8 mouse cellular contexts compared by ENCODE assay signal in genomic region chr2:172320878-172321277, GRCm38 (mm10). TPM values are rescaled to one million over a fixed set of nuclear protein-coding genes. Genes with fewer than 3 reads are reported as not detected.
DNase-seq lines count a peak whose midpoint lies in the region; ATAC-seq lines count a peak whose summit lies in the region.

No protein-coding gene starts in this region.

- H3K4me3 ChIP-seq in hindbrain, embryonic 11.5 days (ENCODE audit: low read depth, low read length): no peak overlapping the region
- H3K4me3 ChIP-seq in hindbrain, embryonic 13.5 days: no peak overlapping the region

- DNase-seq in hindbrain, embryonic 11.5 days (ENCODE audit: low spot score): peak; percentile 79
- DNase-seq in MEL-GATA-1-ER (ENCODE audit: extremely low read depth, low read depth): peak; percentile 26
- DNase-seq in kidney, postnatal 4 days: peak; percentile 93 to 94
- peak; percentile 67 for DNase-seq in ovary, postnatal 14 days (ENCODE audit: low spot score)
- no peak for DNase-seq in layer of hippocampus, adult 11-12 months (ENCODE audit: low spot score)

- H3K9me3 ChIP-seq in hindbrain, embryonic 11.5 days (ENCODE audit: control insufficient read depth, low read length): no peaks in the 10 kb centered on the region
- no peaks in the 10 kb centered on the region for H3K9me3 ChIP-seq in hindbrain, embryonic 13.5 days

- H3K4me2 ChIP-seq in hindbrain, embryonic 11.5 days (replicated peaks; ENCODE audit: low read depth, low read length): no peak overlapping the region
- no peak overlapping the region for H3K4me2 ChIP-seq in hindbrain, embryonic 13.5 days

- ATAC-seq in hindbrain, embryonic 11.5 days (ENCODE audit: low FRiP score): no peak
- ATAC-seq in hindbrain, embryonic 13.5 days (ENCODE audit: low FRiP score): no peak
- peak; percentile 96 for ATAC-seq in common myeloid progenitor, adult 5-6 weeks (replicated peaks; ENCODE audit: low read depth, poor library complexity, severe bottlenecking)
- no peak for ATAC-seq in megakaryocyte, adult 5-6 weeks (ENCODE audit: poor library complexity, severe bottlenecking)

- H3K36me3 ChIP-seq in hindbrain, embryonic 11.5 days (ENCODE audit: control insufficient read depth, insufficient read depth, low read length): no peaks in the 10 kb centered on the region
- no peaks in the 10 kb centered on the region for H3K36me3 ChIP-seq in hindbrain, embryonic 13.5 days

- H3K27me3 ChIP-seq in hindbrain, embryonic 11.5 days (ENCODE audit: control insufficient read depth, insufficient read depth, low read length): no peaks in the 10 kb centered on the region
- H3K27me3 ChIP-seq in hindbrain, embryonic 13.5 days: 0 out of 2 replicates have a peak, but pooled peaks cover 7% of the 10 kb centered on the region

- H3K27ac ChIP-seq in hindbrain, embryonic 11.5 days (ENCODE audit: low read depth, low read length): no peak overlapping the region
- no peak overlapping the region for H3K27ac ChIP-seq in hindbrain, embryonic 13.5 days

- 21% methylated on average over 9 of the region's 9 CpGs for WGBS in hindbrain, embryonic 11.5 days
- 21% methylated on average over 9 of the region's 9 CpGs for WGBS in hindbrain, embryonic 13.5 days

- no peaks in the 10 kb centered on the region for H3K4me1 ChIP-seq in hindbrain, embryonic 11.5 days (replicated peaks; ENCODE audit: control insufficient read depth, insufficient read depth, low read length)
- H3K4me1 ChIP-seq in hindbrain, embryonic 13.5 days (replicated peaks): peaks cover 4% of the 10 kb centered on the region; the same call in 1 of the 2 replicates

- no peak overlapping the region for H3K9ac ChIP-seq in hindbrain, embryonic 11.5 days (ENCODE audit: low read depth, low read length)
- H3K9ac ChIP-seq in hindbrain, embryonic 13.5 days: no peak overlapping the region

RNA-seq across cellular contexts. Expression of gene Fam210b, which starts 24.5 kb away (rescaled TPM):
- 27.6 TPM in 2 replicates for polyA plus RNA-seq in hindbrain, embryonic 11.5 days (2014; fragmentation: Nextera tagmentation; extraction: Ambion mirVana)
- polyA plus RNA-seq in hindbrain, embryonic 13.5 days (2015; fragmentation: Nextera tagmentation; extraction: Ambion mirVana): 25.8 and 27.1 TPM in 2 replicates
- 5.6 and 6.8 TPM in 2 replicates for total RNA-seq in common myeloid progenitor, adult 5-6 weeks (2017)
- 3.4 TPM in 2 replicates for total RNA-seq in megakaryocyte, adult 5-6 weeks (2015)
- total RNA-seq in megakaryocyte, adult 5-6 weeks (2017): 1.5 and 2.3 TPM in 2 replicates

RNA-seq across cellular contexts. Expression of gene Aurka, which starts 49.5 kb away (rescaled TPM):
- 142 and 144 TPM in 2 replicates for polyA plus RNA-seq in hindbrain, embryonic 11.5 days (2014; fragmentation: Nextera tagmentation; extraction: Ambion mirVana)
- polyA plus RNA-seq in hindbrain, embryonic 13.5 days (2015; fragmentation: Nextera tagmentation; extraction: Ambion mirVana): 26.7 and 26.8 TPM in 2 replicates
- 56.2 and 57.1 TPM in 2 replicates for total RNA-seq in common myeloid progenitor, adult 5-6 weeks (2017)
- total RNA-seq in megakaryocyte, adult 5-6 weeks (2015): 46.6 and 51.4 TPM in 2 replicates
- total RNA-seq in megakaryocyte, adult 5-6 weeks (2017): 79.4 and 81.0 TPM in 2 replicates

RNA-seq across cellular contexts. Expression of gene Cstf1, which starts 49.6 kb away (rescaled TPM):
- 44.7 and 44.9 TPM in 2 replicates for polyA plus RNA-seq in hindbrain, embryonic 11.5 days (2014; fragmentation: Nextera tagmentation; extraction: Ambion mirVana)
- 25.2 and 27.1 TPM in 2 replicates for polyA plus RNA-seq in hindbrain, embryonic 13.5 days (2015; fragmentation: Nextera tagmentation; extraction: Ambion mirVana)
- 40.3 and 52.1 TPM in 2 replicates for total RNA-seq in common myeloid progenitor, adult 5-6 weeks (2017)
- 18.5 and 19.7 TPM in 2 replicates for total RNA-seq in megakaryocyte, adult 5-6 weeks (2015)
- 34.4 and 39.7 TPM in 2 replicates for total RNA-seq in megakaryocyte, adult 5-6 weeks (2017)
